Mouse (Mus musculus): Measurements from ENCODE around the gene Dppa2.

- TF ChIP-seq CTCF (IDR thresholded peaks at IDR 0.05; ENCODE audit: extremely low read depth, insufficient read length, insufficient replicate concordance, low read depth, low read length) (no peak), POLR2A (IDR thresholded peaks at IDR 0.05; ENCODE audit: low read depth, low read length) (no peak)
These were observed 57.2 kb downstream of the Dppa2 start for GRCm38 (mm10) chr16:48360887-48361286.

Measured in small intestine, adult 2 months (tissue).